Mouse (Mus musculus) forebrain, embryonic 11.5 days (tissue): ENCODE data around the gene Ctnna2. TPM values are rescaled to one million over a fixed set of nuclear protein-coding genes. Genes with fewer than 3 reads are reported as not detected.

Experiments
- ATAC-seq: fragments of 200-750 bp; cut with Nextera tagmentation; replicated peaks from 2 replicates; pipeline ENCODE4 v1.8.0; 2017; ENCODE audit warnings: moderate TSS enrichment; ENCODE audit not compliant: low FRiP score
- DNase-seq: peaks from one replicate; pipeline ENCODE4 v3.0.0-alpha.2; 2017; ENCODE audit warnings: low spot score
- H3K27ac ChIP-seq: fragments of 300-500 bp; sonication (generic); 2 replicates; pipeline ENCODE4 v1.5.1; 2014; ENCODE audit warnings: low read depth, low read length
- H3K27me3 ChIP-seq: fragments of 300-500 bp; sonication (generic); 2 replicates; pipeline ENCODE4 v1.6.1; 2014; ENCODE audit warnings: mild to moderate bottlenecking, low read length, mixed read lengths; ENCODE audit not compliant: control insufficient read depth, insufficient read depth
- H3K36me3 ChIP-seq: fragments of 300-500 bp; sonication (generic); 2 replicates; pipeline ENCODE4 v1.6.1; 2014; ENCODE audit warnings: mild to moderate bottlenecking, low read length, moderate library complexity, mixed read lengths; ENCODE audit not compliant: control insufficient read depth, insufficient read depth
- H3K4me1 ChIP-seq: fragments of 300-500 bp; sonication (generic); replicated peaks from 2 replicates; pipeline ENCODE4 v1.6.1; 2014; ENCODE audit warnings: low read length, mixed read lengths; ENCODE audit not compliant: control insufficient read depth, insufficient read depth
- H3K4me2 ChIP-seq: fragments of 300-500 bp; sonication (generic); 2 replicates; pipeline ENCODE4 v1.6.1; 2014; ENCODE audit warnings: low read depth, mild to moderate bottlenecking, low read length, moderate library complexity, mixed read lengths; ENCODE audit not compliant: severe bottlenecking
- H3K4me3 ChIP-seq: fragments of 300-500 bp; sonication (generic); 2 replicates; pipeline ENCODE4 v1.5.1; 2014; ENCODE audit warnings: low read depth, low read length
- H3K9ac ChIP-seq: fragments of 300-500 bp; sonication (generic); 2 replicates; pipeline ENCODE4 v1.6.1; 2014; ENCODE audit warnings: low read length
- H3K9me3 ChIP-seq: fragments of 300-500 bp; sonication (generic); 2 replicates; pipeline ENCODE4 v1.6.1; 2016; ENCODE audit warnings: low read length, mixed read lengths; ENCODE audit not compliant: control insufficient read depth
- WGBS: fragments of 180-500 bp; shearing (Covaris S2); extraction: QIAGEN DNeasy Blood & Tissue Kit; methylation state at CpG from one replicate; pipeline ENCODE4 v1.1.7; 2014; 5-methylcytosine and 5-hydroxymethylcytosine counted together
- polyA plus RNA-seq: library from polyadenylated mRNA; unstranded; fragments of >200 nt; fragmentation: Nextera tagmentation; extraction: Ambion mirVana; gene quantifications from 2 replicates; pipeline ENCODE4 v1.2.1, GENCODE M21; 2014

The Ctnna2 gene
- polyA plus RNA-seq, 1 experiment from 2014 or later, result 38.5 TPM

GRCm38 (mm10) chr6:77175764-77176163 is 803.7 kb downstream of the Ctnna2 start:
- Histone ChIP-seq H3K4me1 (no peaks in the 10 kb centered on the region), H3K4me3 (no peak overlapping the region), H3K36me3 (no peaks in the 10 kb centered on the region), H3K27ac (no peak overlapping the region), H3K27me3 (no peaks in the 10 kb centered on the region), H3K9me3 (no peaks in the 10 kb centered on the region), H3K9ac (no peak overlapping the region), H3K4me2 (no peak overlapping the region)
- WGBS, result 82% methylated on average over 4 of the region's 4 CpGs
- ATAC-seq (no peak), DNase-seq (no peak)

- Histone ChIP-seq H3K36me3 (no peaks in the 10 kb centered on the region), H3K9ac (no peak overlapping the region), H3K4me1 (no peaks in the 10 kb centered on the region), H3K27me3 (no peaks in the 10 kb centered on the region), H3K9me3 (no peaks in the 10 kb centered on the region), H3K27ac (no peak overlapping the region), H3K4me2 (no peak overlapping the region), H3K4me3 (no peak overlapping the region)
- DNase-seq, result no peak
- WGBS, result 89% methylated on average over 5 of the region's 5 CpGs
- ATAC-seq, result no peak
These were observed 822.5 kb downstream of the Ctnna2 start for GRCm38 (mm10) chr6:77157028-77157427.

DNA sequence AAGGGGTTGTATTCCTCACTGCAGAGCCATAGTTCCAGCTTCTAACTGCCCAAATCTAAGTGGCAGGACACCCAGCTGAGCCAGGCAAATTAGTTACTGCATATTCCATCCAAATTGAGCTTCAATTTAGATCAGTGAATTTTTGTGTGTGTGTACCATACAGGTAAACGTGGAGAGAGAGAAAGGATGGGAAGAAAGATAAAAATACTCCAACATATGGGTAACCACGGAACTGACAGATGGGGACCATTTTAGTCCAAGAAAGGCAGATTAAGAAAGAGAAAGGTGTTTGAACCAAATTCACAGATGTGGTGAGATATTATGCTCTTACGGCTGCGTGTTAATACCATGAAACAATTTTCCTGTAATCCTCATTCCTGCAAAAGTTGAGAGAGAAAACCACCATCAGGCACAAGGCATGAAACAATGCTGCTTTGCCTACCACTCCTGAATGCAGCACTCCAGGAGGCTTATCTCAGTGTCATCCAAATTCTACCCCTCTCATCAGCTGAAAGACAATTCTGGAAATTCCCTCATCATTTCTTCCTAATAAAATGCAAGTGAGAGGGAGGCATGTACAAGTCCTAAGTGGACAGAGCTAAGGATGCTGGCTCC is 840.1 kb downstream of the Ctnna2 start:
- 87% methylated on average over 4 of the region's 4 CpGs for WGBS
- no peaks in the 10 kb centered on the region for H3K9me3 ChIP-seq
- H3K4me2 ChIP-seq, result no peak overlapping the region
- no peak overlapping the region for H3K9ac ChIP-seq
- H3K36me3 ChIP-seq, result no peaks in the 10 kb centered on the region
- H3K27me3 ChIP-seq, result no peaks in the 10 kb centered on the region
- no peak for ATAC-seq
- DNase-seq, result no peak
- H3K27ac ChIP-seq, result no peak overlapping the region
- H3K4me1 ChIP-seq, result no peaks in the 10 kb centered on the region
- no peak overlapping the region for H3K4me3 ChIP-seq

DNA sequence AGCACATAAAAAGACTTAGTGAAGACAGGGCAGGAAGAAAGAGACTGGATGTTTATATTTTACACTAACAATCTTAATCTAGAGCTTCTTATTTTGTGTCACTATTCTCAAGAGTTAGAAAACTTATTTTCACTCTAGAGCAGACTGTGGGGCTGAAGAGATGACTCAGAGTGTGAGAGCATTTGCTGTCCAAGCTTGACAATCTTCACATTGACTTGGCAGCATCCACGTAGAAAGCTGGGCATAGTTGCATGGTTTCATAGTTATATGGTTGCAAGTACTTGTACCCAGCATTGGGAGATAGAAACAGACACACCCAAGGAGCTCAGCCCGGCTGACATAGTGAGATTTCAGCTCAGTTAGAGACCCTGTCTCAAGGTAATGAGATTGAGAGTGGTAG is 858.6 kb downstream of the Ctnna2 start:
- Histone ChIP-seq H3K4me1 (no peaks in the 10 kb centered on the region), H3K9me3 (no peaks in the 10 kb centered on the region), H3K27me3 (no peaks in the 10 kb centered on the region), H3K4me3 (no peak overlapping the region), H3K27ac (no peak overlapping the region), H3K9ac (no peak overlapping the region), H3K36me3 (no peaks in the 10 kb centered on the region), H3K4me2 (no peak overlapping the region)
- no peak for ATAC-seq
- 85% methylated on average over 2 of the region's 2 CpGs for WGBS
- DNase-seq, result no peak

DNA sequence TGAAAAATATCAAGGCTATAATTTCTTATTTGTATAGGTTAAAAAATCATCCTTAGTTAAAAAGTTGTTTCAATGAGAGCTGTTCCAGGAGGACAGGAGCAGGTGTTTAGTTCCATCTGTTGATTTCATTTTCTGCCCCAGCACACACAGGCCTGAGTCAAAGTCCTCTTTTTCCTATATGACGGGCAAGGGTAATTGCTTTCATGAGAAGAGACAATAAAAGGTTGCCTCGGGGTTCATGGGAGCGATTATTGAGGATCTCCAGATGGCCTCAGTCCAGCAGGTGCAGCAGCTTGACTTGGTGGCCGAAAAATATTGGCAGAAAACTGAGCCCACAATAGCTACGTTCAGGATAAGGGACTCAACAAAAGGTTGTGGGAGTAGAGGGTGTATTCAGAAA is 859.0 kb downstream of the Ctnna2 start:
- H3K4me3 ChIP-seq, result no peak overlapping the region
- H3K9me3 ChIP-seq, result no peaks in the 10 kb centered on the region
- no peaks in the 10 kb centered on the region for H3K27me3 ChIP-seq
- no peak for ATAC-seq
- no peaks in the 10 kb centered on the region for H3K4me1 ChIP-seq
- H3K27ac ChIP-seq, result no peak overlapping the region
- WGBS, result 46% methylated on average over 5 of the region's 5 CpGs
- DNase-seq, result no peak
- H3K9ac ChIP-seq, result no peak overlapping the region
- no peak overlapping the region for H3K4me2 ChIP-seq
- no peaks in the 10 kb centered on the region for H3K36me3 ChIP-seq

- H3K4me1 ChIP-seq, result no peaks in the 10 kb centered on the region
- H3K36me3 ChIP-seq, result no peaks in the 10 kb centered on the region
- ATAC-seq (no peak), DNase-seq (no peak)
- H3K9me3 ChIP-seq, result no peaks in the 10 kb centered on the region
- H3K9ac ChIP-seq, result no peak overlapping the region
- H3K27me3 ChIP-seq, result no peaks in the 10 kb centered on the region
- no peak overlapping the region for H3K27ac ChIP-seq
- no peak overlapping the region for H3K4me3 ChIP-seq
- 85% methylated on average over 10 of the region's 10 CpGs for WGBS
- H3K4me2 ChIP-seq, result no peak overlapping the region
These were observed 870.2 kb downstream of the Ctnna2 start for GRCm38 (mm10) chr6:77109095-77109945.

GRCm38 (mm10) chr6:77101047-77101446 is 878.5 kb downstream of the Ctnna2 start:
- Histone ChIP-seq H3K4me2 (no peak overlapping the region), H3K27ac (no peak overlapping the region), H3K4me3 (no peak overlapping the region), H3K36me3 (no peaks in the 10 kb centered on the region), H3K4me1 (no peaks in the 10 kb centered on the region), H3K9me3 (no peaks in the 10 kb centered on the region), H3K27me3 (no peaks in the 10 kb centered on the region), H3K9ac (no peak overlapping the region)
- ATAC-seq, result peak; percentile 44; the same call in 1 of the 2 replicates
- WGBS, result 61% methylated on average over 1 of the region's 1 CpGs
- no peak for DNase-seq

DNA sequence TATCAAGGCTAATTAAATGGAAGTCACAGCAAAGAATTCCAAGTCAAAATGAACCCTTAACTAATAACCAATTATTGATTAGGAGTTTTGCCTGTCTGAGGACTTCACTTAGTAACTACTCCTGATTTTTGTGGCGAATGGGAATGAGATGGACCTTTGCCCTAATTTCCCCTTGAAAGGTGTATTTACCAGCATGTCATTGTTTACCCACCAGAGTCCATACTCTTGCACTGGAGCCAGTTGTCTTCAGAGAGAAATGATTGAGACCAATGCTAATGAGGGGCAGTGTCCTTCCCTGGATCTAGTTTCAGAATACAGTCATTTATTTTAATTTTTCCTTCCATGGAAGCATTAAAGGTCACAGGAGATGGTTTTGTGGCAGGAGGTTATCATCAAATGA is 881.0 kb downstream of the Ctnna2 start:
- WGBS, result 97% methylated on average over 1 of the region's 1 CpGs

More for the DNA sequence above, 881.0 kb downstream of the Ctnna2 start:
- no peak for ATAC-seq
- no peaks in the 10 kb centered on the region for H3K4me1 ChIP-seq
- H3K9ac ChIP-seq, result no peak overlapping the region
- H3K27ac ChIP-seq, result no peak overlapping the region
- H3K27me3 ChIP-seq, result no peaks in the 10 kb centered on the region
- no peaks in the 10 kb centered on the region for H3K9me3 ChIP-seq
- H3K4me2 ChIP-seq, result no peak overlapping the region
- H3K4me3 ChIP-seq, result no peak overlapping the region
- H3K36me3 ChIP-seq, result no peaks in the 10 kb centered on the region
- no peak for DNase-seq
